Mouse (Mus musculus) granulocyte monocyte progenitor cell, adult 5-6 weeks (primary cell): ENCODE measurements around the gene Brpf3. TPM values are rescaled to one million over a fixed set of nuclear protein-coding genes. Genes with fewer than 3 reads are reported as not detected.
A peak's percentile ranks its signal among the peaks of the same experiment; 100 is the strongest.
"Not testable (repeated sequence)": the region's sequence is repeated elsewhere in the genome, so short reads cannot be mapped to it uniquely, and the experiment has no call there.

Source experiments
- ATAC-seq: replicated peaks from 2 replicates; pipeline ENCODE4 v1.8.0; 2016; ENCODE audit warnings: mild to moderate bottlenecking, moderate TSS enrichment, inconsistent platforms; ENCODE audit not compliant: poor library complexity, severe bottlenecking
- total RNA-seq, 2 experiments: library from RNA; stranded (forward) in 1 of 2; stranded (reverse) in 1 of 2; fragments of 200-712, 200-1000 nt in 1 of 2; fragments of >200 nt in 1 of 2; fragmentation: Nextera tagmentation in 1 of 2; gene quantifications; 2 replicates each; pipeline ENCODE4 v1.2.3; 2014 to 2017

The Brpf3 gene
- total RNA-seq, 2 experiments from 2014 or later: 15.2 to 39.0 TPM

DNA sequence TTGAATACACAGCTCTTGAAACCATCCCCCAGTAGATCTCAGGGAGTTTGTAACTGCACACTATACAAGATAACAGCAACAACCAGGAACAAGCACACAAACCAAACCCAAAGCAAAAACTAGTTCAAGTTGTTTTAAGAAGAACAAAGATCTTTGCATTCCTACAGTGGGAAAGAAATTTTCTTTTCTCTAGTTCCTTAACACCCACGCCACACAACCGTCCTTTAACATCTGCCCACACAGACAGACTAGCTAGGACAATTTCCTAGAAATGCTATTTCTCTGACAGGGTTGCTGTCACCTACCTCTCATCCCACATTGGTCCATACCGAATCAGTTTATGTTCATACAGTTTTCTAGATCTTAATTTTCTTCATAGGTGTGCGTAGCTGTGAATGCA lies 3.9 kb upstream of the Brpf3 start:
- ATAC-seq: no peak

DNA sequence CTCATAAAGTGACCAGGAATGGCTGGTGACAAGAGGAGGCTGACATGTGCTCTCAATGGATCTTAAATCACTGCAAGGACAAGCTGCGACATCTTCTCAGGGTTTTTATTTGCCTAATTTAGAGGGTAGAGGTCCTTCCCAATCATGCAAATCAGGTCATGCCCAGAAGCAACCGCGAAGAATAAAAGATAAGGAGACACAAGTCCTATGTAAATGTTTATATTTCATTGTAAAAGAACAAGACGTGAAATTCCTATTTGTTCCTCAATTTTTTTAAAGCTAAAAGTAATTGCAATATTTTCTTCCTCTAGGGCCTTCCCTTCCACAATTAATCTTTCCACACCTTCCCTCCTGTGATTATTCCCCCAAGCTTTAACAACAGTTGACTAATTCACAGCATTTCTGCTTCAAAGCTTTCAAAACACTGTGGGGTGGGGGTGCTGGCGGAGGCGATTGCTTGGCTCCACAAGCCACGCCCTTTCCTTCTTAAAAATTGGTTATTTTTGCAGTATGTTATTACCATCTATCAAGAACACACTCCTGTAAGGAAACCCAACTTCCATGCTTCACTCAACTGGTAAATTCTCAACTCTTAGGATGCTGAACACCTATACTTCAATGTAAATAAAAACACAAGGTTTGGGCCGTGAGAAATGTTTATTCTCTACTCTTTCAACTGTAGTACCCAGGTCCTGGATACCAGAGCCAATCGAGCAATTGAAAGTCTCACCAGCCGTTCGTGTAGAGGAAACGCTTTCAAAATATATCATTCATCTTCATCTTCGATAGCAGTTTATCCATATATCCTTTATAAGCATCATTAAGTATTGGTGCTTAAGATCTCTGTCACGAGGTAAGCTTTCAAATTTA lies 1.4 kb upstream of the Brpf3 start:
- ATAC-seq: peak; percentile 23

DNA sequence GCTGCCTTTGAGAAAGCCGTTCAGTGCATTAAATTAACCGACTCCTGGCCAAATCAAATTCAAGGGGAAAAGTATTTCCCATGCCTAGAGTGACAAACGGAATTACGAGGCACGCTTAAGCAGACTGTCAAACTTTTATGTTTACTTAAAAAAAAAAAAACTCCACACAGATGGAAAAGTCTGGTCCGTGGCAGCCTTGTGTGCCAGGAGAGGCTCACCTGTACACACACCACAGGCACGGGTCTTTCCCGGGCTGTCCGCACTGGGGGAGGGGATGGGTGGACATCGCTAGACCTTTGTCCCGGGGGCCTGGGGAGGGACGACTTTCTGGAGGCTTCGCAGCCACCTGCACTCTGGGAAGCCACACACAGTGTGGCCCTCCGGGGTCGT lies 614 bp upstream of the Brpf3 start:
- no peak for ATAC-seq

DNA sequence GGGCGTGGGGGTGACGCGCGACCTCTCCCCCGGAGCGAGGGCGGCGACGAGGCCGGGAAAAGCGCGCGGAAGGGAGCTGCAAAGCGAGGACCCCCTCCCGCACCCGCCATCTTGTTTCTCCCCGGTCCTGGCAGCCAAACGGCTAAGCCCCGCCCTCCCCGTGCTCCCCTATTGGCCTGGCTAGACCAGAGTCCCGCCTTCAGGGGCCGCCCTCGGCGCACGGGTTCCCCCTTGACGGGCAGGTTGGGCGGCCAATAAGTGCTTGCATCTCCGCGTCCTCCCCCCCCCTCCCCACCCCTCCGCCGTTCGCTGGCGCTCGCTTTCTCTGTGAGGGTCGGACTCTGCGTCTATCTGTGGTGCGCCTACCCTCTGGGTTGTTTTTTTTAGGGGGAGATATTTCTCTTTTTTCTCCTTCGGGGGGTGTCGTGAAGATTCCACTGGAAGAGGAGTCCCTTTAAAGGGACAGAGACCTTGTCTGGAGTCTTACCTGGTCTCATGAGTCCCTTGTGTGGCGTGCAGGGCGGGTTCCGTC lies 650 bp downstream of the Brpf3 start:
- peak; percentile 93 for ATAC-seq

DNA sequence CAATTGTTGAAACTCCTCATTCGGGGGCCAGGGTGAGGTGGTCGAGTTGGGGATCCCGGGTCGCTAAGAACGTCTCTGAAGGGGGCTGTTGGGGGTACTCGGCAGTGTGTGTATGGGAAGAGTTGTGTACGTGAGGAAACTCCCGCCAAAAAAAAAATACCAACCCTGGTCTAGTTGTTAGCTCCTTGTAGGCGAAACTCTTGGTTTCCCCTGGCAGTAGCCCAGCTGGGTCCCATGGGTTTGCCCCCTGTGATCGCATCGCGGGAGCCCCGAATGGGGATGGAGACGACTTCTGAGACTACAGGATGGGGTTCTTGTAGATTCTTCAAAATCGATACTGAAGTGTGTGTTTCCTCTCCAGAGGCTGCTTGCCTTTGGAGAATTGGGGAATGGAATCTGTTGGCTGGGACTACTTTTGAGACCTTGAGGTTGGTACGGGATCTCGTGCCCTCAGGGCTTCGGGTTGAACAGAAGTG lies 1.2 kb downstream of the Brpf3 start:
- ATAC-seq: no peak

DNA sequence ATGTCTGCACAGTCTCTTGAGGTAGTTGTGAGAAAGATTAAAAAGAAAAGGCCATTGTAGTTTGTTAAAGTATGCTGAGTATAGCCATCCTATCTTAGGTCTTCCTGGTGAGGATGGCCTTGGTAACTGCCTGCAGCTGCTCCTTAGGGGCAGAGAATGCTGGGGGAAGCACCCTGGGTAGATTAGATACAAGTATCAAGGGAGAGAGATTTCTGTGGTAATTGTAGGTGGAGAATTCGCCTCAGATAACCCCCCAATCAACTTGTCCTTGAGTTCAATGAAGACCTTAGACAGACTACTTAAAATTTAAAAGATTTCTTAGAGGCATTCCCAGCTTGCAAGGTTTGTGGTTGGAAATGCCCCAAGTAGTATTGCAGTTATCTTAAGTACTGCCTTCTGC lies 2.4 kb downstream of the Brpf3 start:
- no peak for ATAC-seq

DNA sequence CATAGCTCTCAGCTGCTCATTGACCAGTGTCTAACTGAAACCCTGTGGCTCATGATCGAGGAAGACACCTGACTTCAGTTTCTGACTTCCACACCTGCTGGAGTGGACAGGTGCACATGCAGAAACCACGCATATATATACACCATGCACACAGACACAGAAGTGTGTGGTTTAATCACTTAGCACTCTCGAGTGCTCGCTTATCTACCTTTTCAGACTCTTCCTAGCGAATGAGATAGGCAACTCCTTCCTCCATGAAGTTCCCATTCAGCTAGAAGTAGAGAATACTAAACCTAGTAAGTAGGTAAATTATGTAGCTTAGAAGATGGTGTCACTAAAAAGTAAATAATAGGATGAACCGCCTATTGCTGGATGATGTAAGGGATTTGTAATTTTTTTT lies 4.1 kb downstream of the Brpf3 start:
- no peak for ATAC-seq

DNA sequence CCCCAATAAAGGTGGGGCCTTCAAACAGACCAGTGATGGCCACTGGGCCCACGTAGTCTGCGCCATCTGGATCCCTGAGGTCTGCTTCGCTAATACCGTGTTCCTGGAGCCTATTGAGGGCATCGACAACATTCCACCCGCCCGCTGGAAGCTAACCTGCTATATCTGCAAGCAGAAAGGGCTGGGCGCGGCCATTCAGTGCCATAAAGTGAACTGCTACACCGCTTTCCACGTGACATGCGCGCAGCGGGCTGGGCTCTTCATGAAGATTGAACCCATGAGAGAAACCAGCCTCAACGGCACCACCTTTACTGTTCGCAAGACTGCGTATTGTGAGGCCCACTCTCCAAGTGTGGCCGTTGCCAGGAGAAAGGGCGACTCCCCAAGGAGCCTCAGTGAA lies 5.9 kb downstream of the Brpf3 start:
- no peak for ATAC-seq

DNA sequence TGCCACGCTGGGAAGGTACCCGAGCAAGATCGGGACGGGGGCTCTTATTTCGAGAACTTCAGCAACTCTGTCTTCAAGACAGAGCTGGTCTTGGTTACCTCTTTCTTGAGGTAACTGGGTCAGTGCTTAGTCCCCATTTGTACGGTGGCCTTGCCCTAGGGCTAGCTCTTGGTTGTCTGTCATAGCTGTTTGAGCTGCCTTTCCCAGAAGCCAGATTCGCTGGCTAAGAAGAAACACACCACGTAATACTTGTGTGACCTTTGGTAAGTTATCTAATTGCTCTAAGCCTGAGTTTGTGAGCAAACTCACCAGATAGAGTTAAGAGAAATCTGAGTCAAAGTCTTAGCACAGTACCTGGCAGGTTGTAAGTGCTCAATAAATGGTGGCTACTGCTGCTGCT lies 7.8 kb downstream of the Brpf3 start:
- ATAC-seq: no peak

DNA sequence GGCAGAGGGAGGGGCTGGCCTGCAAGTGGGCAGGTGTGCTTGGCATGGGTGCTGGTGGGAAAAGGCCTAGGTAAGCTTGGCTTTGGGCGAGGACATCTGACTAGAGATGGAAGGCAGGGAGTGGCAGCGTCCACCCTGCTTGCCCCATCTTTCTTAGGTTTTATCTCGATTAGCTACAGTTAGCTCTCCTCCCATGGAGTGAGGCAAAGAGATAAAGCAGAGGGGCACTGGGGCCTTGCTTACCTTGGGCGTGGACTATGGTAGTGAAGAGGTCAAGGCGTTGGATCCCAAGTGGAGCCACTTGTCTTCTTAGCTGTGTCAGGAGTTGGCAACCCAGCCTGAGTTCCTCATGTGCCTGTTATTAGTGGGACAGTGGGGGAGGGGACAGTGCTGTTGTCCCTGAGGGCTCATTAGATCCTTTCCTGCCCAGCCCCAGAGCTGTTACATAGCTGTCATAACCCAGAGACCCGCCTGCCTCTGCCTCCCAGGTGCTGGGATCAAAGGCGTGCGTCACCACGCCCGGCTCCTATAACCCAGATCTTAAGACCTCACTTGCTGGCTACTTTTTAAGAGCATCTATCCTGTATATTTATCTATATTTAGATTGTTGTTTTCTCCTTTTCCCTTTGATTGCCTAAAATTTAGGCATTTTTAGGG lies 8.4 kb downstream of the Brpf3 start:
- no peak for ATAC-seq

DNA sequence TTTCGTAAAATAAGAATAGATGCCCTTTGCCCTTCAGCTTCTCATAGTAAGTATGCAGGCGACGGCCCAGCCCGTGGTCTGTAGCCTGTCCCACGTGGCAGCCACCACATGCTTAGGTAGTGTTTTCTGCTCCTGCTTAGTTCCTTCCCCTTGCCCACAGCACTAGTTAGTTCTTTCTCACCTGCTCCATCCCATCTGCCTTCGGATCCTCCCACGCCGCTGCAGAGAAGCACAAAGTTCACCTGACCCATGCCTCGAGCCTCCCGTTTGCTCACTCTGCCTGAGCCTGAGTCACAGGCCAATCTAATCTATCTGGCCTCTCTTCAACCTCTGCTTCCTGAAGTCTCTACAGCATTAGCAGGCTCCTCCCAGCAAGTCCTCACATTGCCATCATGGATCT lies 11.5 kb downstream of the Brpf3 start:
- ATAC-seq: no peak

DNA sequence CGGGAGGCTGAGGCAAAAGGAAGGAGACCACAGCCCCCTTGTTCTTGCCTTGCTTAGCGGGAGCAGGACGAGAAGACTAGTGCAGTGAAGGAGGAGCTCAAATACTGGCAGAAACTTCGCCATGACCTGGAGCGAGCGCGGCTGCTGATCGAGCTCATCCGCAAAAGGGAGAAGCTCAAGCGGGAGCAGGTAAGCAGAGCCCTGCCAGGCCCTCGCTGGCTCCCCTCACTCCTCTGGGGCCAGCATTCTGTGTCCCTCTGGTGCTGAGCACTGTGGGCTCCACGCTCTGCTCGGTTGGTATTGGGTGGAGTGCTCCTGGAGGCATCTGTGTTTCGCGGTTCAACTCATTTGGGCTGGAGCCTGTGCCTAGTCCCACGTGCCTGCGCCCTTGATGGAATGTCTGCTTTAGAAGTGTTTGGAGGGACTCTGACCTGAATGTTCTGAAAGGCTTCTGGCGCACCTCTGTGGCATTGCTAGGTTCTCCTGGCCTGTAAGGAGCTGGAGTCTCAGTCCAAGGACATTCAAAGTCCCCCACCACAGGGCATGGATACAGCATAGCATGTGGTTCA lies 13.7 kb downstream of the Brpf3 start:
- ATAC-seq: no peak

DNA sequence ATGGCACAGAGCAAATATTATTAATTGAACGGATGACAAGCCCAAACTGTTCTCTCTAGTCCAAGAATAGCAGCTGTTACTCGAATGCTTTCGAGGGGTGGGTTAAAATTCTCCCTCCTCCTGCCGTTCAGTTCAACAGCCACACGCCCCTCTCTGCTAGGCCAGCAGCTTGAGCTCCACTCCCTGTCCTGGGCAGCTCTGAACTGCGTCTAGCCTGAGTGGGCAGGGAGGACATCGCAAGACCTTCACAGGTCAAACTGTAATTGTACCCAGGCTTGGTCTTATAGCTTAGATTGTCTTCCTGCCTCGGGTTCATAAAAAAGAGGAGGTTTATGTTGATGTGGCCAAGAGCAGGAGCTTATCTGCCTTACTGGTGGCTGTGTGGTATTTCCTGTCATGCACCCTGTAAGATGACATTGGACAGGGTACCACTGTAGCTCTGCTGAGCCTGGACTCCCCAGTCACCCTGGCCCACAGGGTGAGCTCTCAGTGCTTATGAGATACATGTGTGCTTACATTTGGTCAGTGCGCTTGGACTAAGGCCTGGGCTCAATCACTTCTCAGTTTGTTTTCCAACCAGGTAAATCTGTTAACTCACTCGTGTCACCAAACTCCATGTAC lies 14.6 kb downstream of the Brpf3 start:
- no peak for ATAC-seq

DNA sequence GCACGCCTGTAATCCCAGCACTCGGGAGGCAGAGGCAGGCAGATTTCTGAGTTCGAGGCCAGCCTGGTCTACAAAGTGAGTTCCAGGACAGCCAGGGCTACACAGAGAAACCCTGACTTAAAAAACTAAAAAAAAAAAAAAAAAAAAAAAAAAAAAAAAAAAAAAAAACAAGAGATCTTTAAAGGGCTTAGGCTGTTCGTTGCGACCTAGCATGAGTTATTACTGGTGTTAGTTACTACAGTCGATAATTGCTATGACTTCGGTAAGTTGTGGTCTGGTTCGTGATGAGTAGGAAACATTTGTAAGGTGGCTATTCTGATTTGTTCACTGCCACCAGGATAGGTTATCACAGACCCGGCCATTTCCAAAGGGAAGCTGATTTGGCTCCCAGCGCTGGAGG lies 15.4 kb downstream of the Brpf3 start:
- not testable (repeated sequence) for ATAC-seq

DNA sequence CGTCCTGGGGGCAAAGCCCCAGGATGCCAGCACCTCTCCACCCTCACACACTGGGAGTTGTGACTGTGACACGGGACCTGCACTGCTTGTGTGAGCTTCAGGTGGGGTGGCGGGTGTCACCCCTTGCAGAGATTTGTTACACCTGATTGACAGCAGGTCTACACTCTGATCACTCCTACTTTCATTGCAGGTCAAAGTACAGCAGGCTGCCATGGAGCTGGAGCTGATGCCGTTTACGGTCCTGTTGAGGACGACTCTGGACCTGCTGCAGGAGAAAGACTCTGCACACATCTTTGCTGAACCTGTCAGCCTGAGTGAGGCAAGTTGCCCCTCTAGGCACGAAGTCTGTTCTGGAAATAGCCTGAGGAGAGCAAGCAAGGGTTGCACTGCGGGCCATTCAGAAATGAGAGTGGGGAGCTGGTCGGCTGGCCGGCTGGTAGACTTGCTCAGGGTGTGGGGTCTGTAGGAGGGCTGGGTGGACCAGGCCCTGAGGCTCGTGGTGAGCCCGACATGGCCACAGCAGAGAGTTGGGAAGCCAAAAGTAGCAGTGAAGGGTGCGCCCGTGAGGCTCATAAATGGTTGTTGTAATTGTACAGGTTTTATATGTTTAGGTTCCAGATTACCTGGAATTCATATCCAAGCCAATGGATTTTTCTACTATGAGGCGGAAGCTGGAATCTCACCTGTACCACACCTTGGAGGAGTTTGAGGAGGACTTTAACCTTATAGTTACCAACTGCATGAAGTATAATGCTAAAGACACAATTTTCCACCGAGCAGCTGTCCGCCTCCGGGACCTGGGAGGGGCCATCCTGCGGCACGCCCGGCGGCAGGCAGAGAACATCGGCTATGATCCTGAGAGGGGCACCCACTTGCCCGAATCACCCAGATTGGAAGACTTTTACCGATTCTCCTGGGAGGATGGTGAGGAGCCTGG lies 16.3 kb downstream of the Brpf3 start:
- no peak for ATAC-seq

DNA sequence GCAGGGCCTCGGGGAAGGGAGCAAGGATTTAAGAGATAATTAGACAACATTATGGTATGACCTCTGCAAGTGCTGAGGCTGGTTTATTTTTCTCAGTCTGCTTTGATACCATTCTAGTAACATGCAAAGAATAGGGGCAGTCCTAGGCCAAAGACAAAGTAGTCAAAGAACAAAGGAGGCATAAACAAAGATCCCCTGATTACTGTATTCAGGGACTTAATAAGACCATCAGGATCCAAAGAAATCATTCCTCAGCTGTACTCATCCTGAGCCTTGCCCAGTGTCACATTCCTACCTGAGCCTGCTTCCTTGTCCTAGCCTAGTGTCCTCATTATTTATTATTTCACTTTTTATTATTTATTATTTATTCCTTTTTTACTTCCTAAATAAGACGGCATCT lies 19.3 kb downstream of the Brpf3 start:
- ATAC-seq: no peak

DNA sequence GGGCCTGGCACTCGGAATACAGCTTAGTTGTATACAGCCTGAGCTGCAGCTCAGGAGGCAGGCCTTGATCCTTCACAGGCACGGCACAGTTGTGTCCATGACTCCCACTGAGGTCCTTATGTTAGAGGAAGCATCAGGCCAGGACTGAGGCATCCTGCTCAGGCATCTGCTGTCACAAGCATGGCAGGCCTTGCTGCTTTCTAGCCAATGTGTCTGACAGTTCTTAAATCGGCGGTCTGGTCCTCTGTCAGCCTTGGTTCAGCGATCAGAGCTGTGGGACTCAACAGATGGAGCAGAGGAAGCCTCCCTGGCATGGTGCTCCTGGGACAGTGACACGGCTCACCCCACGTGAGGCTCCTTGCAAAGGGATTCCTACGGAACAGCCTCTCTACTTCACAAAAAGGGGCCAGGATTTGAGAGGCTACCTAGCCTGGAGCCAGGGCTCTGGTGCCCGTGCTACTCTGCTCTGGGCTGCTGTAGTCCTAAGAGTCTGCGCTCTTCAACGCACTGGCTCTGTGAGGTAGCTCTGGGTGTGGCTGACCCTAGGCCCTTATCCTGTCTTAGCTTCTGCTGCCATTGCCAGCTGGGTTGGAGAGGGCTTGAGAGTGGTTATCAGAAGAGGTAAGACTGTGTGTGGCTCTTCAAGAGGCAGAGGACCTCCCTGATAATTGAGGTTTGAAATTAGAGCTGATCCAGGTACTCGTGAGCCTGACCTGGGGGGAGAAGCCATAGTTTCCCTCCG lies 22.3 kb downstream of the Brpf3 start:
- ATAC-seq: no peak

DNA sequence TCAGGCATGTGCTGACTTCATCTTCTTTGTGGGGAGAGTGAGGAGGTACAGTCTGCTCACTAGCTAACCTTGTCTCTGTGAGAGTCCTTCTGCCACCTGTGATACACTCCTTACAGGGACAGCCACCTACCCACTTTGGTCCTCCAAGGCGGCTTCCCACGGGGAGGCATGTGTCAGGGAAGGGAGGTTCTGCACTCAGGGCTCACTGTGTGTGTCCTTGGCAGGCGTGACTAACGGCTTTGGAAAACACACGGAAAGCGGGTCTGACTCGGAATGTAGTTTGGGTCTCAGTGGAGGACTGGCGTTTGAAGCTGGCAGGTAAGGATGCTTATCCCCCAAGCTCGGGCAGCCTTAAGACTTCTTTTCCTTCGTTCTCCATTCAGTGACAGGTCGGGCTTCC lies 22.9 kb downstream of the Brpf3 start:
- no peak for ATAC-seq

DNA sequence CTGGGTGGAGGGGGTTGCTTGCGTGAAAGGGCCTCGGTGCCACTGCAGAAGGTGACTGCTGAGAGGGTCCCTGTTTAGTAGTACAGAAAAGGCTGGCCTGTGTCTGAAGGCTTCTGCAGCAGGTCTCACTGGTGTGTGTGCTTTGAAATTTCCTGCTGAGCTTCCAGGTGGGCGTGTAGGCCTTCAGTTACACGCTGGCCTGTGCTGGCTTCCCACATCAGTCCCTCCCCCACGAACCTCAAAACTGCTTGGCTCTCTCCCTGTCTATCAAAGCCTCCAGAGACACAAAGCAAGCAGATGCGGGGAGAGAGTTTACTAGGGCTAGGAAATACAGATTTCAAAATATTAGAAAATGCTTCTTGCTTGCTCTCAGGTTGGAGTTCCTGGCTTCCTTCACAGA lies 24.0 kb downstream of the Brpf3 start:
- ATAC-seq: no peak
